Mouse (Mus musculus): ENCODE results near the gene 1500009C09Rik. TPM values are rescaled to one million over a fixed set of nuclear protein-coding genes. Genes with fewer than 3 reads are reported as not detected.

1500009C09Rik gene
- polyA plus RNA-seq, 1 experiment: not detected

DNA sequence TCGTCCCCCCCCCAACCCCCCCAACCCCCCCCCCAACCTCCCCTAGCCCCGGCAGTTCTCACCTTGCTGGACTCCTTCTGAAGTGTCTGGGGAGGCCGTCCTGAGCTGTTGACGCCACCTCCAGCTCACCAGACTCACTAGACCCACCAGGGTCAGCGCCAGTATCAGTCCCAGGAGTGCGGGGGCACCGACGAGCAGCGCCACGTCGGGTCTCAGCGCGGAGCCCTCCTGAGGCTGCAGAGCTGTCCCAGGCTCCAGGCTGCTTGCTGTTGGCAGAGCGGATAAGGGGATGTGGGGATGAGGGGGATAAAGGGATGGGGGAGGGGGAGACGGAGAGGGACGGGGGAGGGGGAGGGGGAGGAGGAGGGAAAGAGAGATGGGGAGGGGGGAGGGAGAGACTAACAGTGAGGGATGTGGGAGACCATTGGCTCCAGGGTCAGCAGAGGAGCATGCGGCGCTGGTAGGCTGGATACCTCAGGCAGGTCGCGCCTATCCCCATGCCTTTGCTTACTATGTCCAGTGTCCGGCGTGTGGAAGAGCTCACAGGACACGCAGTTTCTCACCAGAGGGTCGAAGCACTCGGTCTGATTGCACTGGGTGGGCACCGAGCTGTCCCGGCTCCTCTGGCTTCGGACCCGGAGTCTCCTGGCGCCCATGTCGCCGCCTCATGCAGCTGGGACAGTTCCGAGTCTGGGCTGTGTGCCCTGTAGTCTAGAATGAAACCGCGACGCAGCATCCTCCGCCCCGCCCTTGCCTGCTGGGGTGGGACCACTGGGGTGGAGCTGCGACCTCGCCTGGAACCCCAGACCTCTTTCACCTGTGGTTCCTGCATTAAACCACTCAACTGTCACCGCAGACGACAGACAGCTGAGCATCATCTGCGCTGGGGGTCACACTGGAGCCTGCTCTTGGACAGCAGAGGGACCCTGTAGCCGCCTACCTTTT, 28.3 kb upstream of the 1500009C09Rik start, which contains the start of gene Tnfrsf13c:
TSS of gene Tnfrsf13c (minus strand) at position 713 of the 945 bp plus-strand sequence.
- H3K4me3 ChIP-seq: peak within 1 kb of the TSS; percentile 9
- H3K79me2 ChIP-seq (ENCODE audit: control insufficient read depth, insufficient read depth): no peaks in the 10 kb centered on the region
- H3K4me2 ChIP-seq (ENCODE audit: low read depth): peak within 1 kb of the TSS; percentile 54
- H3K27me3 ChIP-seq (ENCODE audit: control insufficient read depth, insufficient read depth, insufficient read length): no peaks in the 10 kb centered on the region
- H3K36me3 ChIP-seq (ENCODE audit: control insufficient read depth, insufficient read depth): no peaks in the 10 kb centered on the region
- H3ac ChIP-seq (ENCODE audit: control insufficient read depth, insufficient read length): no peak within 1 kb of the TSS
- TF ChIP-seq REST (IDR thresholded peaks at IDR 0.05; ENCODE audit: insufficient read depth, insufficient read length) (no peak), USF1 (IDR thresholded peaks at IDR 0.05; ENCODE audit: low read depth) (no peak), POLR2AphosphoS2 (IDR thresholded peaks at IDR 0.05; ENCODE audit: insufficient read length, low read depth) (no peak), MYOD1 (IDR thresholded peaks at IDR 0.05; ENCODE audit: control insufficient read depth in 1 of 3, insufficient read length in 2 of 3, low read depth in 2 of 3) (peak in 1 of 3 experiments; percentile 32), MAX (IDR thresholded peaks at IDR 0.05; ENCODE audit: low read depth) (no peak), SRF (IDR thresholded peaks at IDR 0.05; ENCODE audit: control insufficient read depth, insufficient read length, low read depth) (no peak), MYOG (IDR thresholded peaks at IDR 0.05; ENCODE audit: control insufficient read depth in 1 of 3, insufficient read depth in 1 of 3, insufficient read length in 2 of 3, low read depth in 2 of 3) (peak in 2 of 3 experiments; percentile 50), E2F4 (IDR thresholded peaks at IDR 0.05; ENCODE audit: insufficient read depth) (no peak), CEBPB (IDR thresholded peaks at IDR 0.05; ENCODE audit: insufficient read depth, poor library complexity, severe bottlenecking) (no peak)

DNA sequence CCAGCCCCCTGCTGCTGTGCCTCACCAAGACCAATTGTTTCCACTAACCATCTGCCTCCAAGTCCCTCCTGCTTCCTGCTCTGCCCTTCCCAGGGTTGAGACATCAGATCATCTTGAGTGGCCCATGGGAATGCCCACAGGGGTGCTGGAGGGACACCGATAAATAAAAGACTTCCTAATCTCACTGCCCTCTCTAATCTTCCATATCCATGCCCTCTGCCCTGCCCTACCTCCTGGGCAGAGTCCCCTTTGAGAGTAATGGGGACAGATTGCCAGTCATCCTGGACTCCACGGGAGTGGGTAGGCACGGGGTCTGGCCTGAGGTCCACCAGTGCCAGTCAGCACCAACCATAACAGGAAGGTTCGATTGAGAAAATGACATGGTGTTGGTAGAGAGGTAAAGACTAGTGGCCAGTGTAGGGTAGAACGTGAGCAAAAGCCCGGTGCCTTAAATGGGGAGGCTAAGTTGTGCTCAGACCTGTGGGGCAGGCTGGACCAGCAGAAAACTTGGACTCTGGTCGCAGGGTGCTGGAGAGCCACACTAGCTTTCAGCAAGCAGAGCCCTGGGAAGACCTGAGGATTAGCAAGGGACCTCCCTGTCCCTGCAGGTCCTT, 27.5 kb upstream of the 1500009C09Rik start:
- Histone ChIP-seq H3K36me3 (ENCODE audit: control insufficient read depth, insufficient read depth) (no peaks in the 10 kb centered on the region), H3ac (ENCODE audit: control insufficient read depth, insufficient read length) (no peak overlapping the region), H3K4me3 (peak overlapping the region; percentile 9), H3K79me2 (ENCODE audit: control insufficient read depth, insufficient read depth) (no peaks in the 10 kb centered on the region), H3K27me3 (ENCODE audit: control insufficient read depth, insufficient read depth, insufficient read length) (no peaks in the 10 kb centered on the region), H3K4me2 (ENCODE audit: low read depth) (peak overlapping the region; percentile 54)
- TF ChIP-seq REST (IDR thresholded peaks at IDR 0.05; ENCODE audit: insufficient read depth, insufficient read length): no peak
- no peak for TF ChIP-seq TCF12 (IDR thresholded peaks at IDR 0.05; ENCODE audit: insufficient read depth, poor library complexity, severe bottlenecking)
- no peak for TF ChIP-seq MYOG (IDR thresholded peaks at IDR 0.05; ENCODE audit: control insufficient read depth in 1 of 3, insufficient read depth in 1 of 3, insufficient read length in 2 of 3, low read depth in 2 of 3)
- TF ChIP-seq POLR2AphosphoS2 (IDR thresholded peaks at IDR 0.05; ENCODE audit: insufficient read length, low read depth): no peak
- TF ChIP-seq MAX (IDR thresholded peaks at IDR 0.05; ENCODE audit: low read depth): no peak
- no peak for TF ChIP-seq CEBPB (IDR thresholded peaks at IDR 0.05; ENCODE audit: insufficient read depth, poor library complexity, severe bottlenecking)
- no peak for TF ChIP-seq SRF (IDR thresholded peaks at IDR 0.05; ENCODE audit: control insufficient read depth, insufficient read length, low read depth)

DNA sequence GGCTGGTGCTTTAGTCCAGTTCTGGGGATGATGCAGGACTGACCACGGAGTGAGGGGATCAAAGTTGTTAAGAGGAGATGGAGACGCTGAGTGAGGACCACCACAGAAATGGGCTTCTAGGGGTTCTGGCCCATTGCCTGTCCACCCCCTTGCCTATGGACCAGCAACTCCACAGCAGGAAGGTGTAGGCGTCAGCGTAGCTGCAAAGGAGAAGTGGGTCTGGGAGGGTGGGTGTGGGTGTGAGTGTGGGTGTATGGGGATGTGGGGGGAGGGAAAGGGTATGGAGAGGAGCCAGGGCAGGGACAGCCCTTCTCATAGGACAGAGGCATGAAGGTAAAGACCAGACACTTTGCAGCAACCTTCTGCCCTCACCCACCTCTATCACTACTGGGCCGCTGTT, 26.4 kb upstream of the 1500009C09Rik start:
- TF ChIP-seq TCF12 (IDR thresholded peaks at IDR 0.05; ENCODE audit: insufficient read depth, poor library complexity, severe bottlenecking) (no peak), MYOD1 (IDR thresholded peaks at IDR 0.05; ENCODE audit: control insufficient read depth in 1 of 3, insufficient read length in 2 of 3, low read depth in 2 of 3) (no peak), CEBPB (IDR thresholded peaks at IDR 0.05; ENCODE audit: insufficient read depth, poor library complexity, severe bottlenecking) (no peak), SRF (IDR thresholded peaks at IDR 0.05; ENCODE audit: control insufficient read depth, insufficient read length, low read depth) (no peak), USF1 (IDR thresholded peaks at IDR 0.05; ENCODE audit: low read depth) (no peak), POLR2AphosphoS2 (IDR thresholded peaks at IDR 0.05; ENCODE audit: insufficient read length, low read depth) (no peak), MAX (IDR thresholded peaks at IDR 0.05; ENCODE audit: low read depth) (no peak), REST (IDR thresholded peaks at IDR 0.05; ENCODE audit: insufficient read depth, insufficient read length) (no peak), TCF3 (IDR thresholded peaks at IDR 0.05; ENCODE audit: insufficient read length, low read depth) (no peak), E2F4 (IDR thresholded peaks at IDR 0.05; ENCODE audit: insufficient read depth) (no peak), POLR2A (IDR thresholded peaks at IDR 0.05; ENCODE audit: insufficient read length, low read depth) (no peak), MYOG (IDR thresholded peaks at IDR 0.05; ENCODE audit: control insufficient read depth in 1 of 3, insufficient read depth in 1 of 3, insufficient read length in 2 of 3, low read depth in 2 of 3) (no peak)
- Histone ChIP-seq H3K27me3 (ENCODE audit: control insufficient read depth, insufficient read depth, insufficient read length) (no peaks in the 10 kb centered on the region), H3K4me2 (ENCODE audit: low read depth) (no peak overlapping the region), H3K79me2 (ENCODE audit: control insufficient read depth, insufficient read depth) (no peaks in the 10 kb centered on the region), H3K4me3 (no peak overlapping the region), H3ac (ENCODE audit: control insufficient read depth, insufficient read length) (no peak overlapping the region), H3K36me3 (ENCODE audit: control insufficient read depth, insufficient read depth) (no peaks in the 10 kb centered on the region)

DNA sequence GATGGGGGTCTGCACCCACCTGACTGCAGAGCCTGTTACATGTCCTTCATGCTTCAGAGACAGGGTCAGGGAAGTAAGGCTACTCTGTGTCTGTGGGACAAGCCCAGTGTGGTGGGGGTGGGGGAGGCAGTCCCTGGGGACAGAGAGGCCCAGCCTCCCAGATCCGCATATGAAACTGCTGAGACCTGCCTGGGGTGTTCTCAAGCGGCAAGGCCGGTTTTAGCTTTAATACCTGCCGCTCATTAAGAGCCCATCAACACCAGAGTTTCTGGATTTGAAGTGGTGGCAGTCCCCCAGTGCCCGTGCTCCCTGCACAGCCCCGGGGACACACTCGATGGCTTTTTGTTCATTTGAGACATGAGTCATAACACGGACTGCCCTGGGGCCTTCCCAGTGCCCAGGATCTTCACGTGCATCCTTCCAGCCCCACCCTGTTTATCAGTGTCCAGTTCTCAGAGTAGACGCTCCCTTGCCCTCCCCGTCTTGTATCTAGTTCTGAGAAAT, 22.6 kb upstream of the 1500009C09Rik start:
- Histone ChIP-seq H3K79me2 (ENCODE audit: control insufficient read depth, insufficient read depth) (no peaks in the 10 kb centered on the region), H3K4me3 (no peak overlapping the region), H3K4me2 (ENCODE audit: low read depth) (no peak overlapping the region), H3ac (ENCODE audit: control insufficient read depth, insufficient read length) (no peak overlapping the region), H3K36me3 (ENCODE audit: control insufficient read depth, insufficient read depth) (no peaks in the 10 kb centered on the region), H3K27me3 (ENCODE audit: control insufficient read depth, insufficient read depth, insufficient read length) (no peaks in the 10 kb centered on the region)
- TF ChIP-seq POLR2A (IDR thresholded peaks at IDR 0.05; ENCODE audit: insufficient read length, low read depth): no peak
- no peak for TF ChIP-seq CEBPB (IDR thresholded peaks at IDR 0.05; ENCODE audit: insufficient read depth, poor library complexity, severe bottlenecking)
- TF ChIP-seq USF1 (IDR thresholded peaks at IDR 0.05; ENCODE audit: low read depth): no peak
- TF ChIP-seq E2F4 (IDR thresholded peaks at IDR 0.05; ENCODE audit: insufficient read depth): no peak
- no peak for TF ChIP-seq POLR2AphosphoS2 (IDR thresholded peaks at IDR 0.05; ENCODE audit: insufficient read length, low read depth)
- TF ChIP-seq MAX (IDR thresholded peaks at IDR 0.05; ENCODE audit: low read depth): no peak
- TF ChIP-seq SRF (IDR thresholded peaks at IDR 0.05; ENCODE audit: control insufficient read depth, insufficient read length, low read depth): no peak
- no peak for TF ChIP-seq REST (IDR thresholded peaks at IDR 0.05; ENCODE audit: insufficient read depth, insufficient read length)
- TF ChIP-seq MYOG (IDR thresholded peaks at IDR 0.05; ENCODE audit: control insufficient read depth in 1 of 3, insufficient read depth in 1 of 3, insufficient read length in 2 of 3, low read depth in 2 of 3): no peak
- TF ChIP-seq MYOD1 (IDR thresholded peaks at IDR 0.05; ENCODE audit: control insufficient read depth in 1 of 3, insufficient read length in 2 of 3, low read depth in 2 of 3): no peak
- TF ChIP-seq TCF3 (IDR thresholded peaks at IDR 0.05; ENCODE audit: insufficient read length, low read depth): no peak
- no peak for TF ChIP-seq TCF12 (IDR thresholded peaks at IDR 0.05; ENCODE audit: insufficient read depth, poor library complexity, severe bottlenecking)

All from myocyte (in vitro differentiated cells).